Mouse (Mus musculus) neutrophil, adult 5-6 weeks (primary cell): ENCODE measurements at regions not wholly inside any gene's neighbourhood (a gene's known extent, or its start where the extent isn't known, plus 50 kb on each side); places are given as distances from the start of the nearest gene placed in this dataset.

ENCODE experiments used
- ATAC-seq: fragments of 151-379, 151-347 bp; 2 replicates; pipeline ENCODE4 v1.8.0; 2017; ENCODE audit warnings: mild to moderate bottlenecking, moderate TSS enrichment; ENCODE audit not compliant: insufficient number of reproducible peaks, poor library complexity, low FRiP score, severe bottlenecking; ENCODE audit errors: extremely low read depth

DNA sequence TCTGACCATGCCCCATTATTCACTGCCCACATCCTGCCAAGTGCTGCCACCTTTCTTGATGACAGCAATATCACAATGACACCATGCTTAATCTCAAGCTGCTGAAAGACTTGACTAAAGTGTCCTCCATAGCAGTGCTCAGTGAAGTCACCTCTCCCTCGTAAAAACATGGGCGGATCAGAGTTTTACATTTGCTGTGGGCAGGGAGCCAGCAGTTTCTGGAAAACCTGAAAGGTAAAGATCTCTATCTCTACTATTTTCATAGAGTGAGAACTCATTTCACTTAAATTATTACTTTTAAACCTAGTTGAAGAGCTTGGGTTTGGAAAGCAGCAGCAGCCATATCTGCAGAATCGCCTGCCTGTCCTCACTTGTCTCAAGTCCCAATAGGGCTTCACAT is 211.6 kb upstream of the Gmds start:
- no peak for ATAC-seq

DNA sequence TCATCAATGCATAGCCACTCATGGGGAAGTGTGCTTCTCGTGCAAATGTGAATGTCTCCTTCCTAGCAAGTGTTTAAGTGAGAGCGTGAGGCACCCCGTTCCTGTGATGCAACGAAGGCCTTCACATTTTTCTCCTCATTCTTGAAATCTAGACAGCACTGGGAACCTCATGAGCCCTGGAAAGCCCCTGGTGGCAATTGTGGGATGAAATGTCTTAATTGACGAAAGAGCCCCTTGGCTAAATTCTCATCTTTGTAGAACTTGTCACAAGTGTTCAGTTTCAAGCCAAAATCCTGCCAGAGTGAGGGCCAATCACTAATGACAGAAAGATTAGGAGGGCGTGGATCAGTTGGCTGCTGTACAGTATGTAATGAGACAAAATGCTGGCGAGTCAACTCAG is 208.6 kb upstream of the Gmds start:
- no peak for ATAC-seq

DNA sequence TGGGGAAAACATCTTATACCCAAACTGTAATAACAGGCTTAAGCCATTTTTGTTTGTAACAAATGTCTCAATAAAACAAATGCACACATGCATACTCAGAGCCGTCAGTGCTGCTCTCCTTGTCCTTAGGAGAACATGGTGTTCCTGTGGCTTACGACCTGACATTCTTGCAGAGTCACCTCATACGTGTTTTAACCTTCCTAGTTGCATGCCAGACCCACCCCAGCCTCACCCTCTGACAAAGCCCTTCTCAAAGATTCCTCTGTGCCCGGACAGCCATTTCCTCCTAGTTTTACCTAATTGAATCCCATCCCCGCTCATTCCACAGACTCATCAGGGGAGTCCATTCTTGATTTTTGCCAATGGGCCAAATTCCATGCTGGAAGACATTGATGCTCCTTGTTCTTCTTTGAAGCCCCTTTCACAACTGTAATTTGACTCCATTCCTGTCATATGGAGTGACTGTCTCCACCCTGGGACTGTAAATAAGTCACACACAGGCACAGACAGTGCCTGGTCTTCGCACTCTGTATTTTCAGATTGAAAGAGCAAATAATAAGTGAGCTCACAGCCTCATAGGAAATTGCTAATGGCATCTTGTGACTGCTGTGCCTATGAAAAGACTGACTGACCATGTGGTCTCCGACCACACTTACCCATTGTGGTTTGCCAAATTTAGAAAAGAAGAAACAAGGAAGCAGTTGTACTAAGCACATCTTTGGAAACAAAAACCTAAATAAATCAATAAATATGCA is 206.6 kb upstream of the Gmds start:
- no peak for ATAC-seq

DNA sequence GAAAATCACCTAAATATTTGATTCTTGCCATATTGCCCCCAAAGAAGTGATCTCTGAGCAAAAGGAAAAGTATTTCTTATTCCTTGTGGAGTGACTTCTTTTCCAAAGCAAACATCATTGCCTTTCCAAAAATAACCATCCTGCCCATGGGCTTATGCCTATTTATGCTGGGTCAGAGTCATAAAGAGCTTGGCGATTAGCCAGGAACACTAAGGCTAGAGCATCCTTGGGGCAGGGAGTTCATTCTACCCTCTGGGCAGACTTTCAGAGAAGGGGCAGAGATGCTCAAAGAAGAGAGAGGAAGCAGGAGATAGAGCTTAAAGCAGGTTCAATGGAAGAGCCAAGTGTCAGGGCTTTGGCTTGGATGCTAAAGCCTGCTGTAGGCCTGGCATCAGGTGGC is 203.1 kb upstream of the Gmds start:
- ATAC-seq = no peak

DNA sequence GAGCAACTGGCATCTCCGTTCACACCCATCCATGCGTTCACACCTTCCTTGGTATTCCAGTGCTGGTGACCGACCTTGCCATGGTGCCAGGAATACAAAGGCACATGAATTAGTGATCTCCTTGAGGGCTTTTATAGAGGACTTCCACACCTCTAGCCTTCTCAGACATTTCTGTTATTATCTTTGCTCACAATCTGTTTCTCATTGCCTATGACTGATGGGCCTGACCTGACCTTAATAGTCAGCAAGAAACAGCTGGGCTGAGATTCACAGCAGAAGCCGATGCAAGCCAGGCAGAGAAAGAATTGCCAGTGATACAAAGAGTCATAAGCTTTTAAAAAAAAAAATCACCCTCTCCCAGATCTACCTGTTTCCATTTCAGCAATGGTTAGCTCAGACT is 197.7 kb upstream of the Gmds start:
- ATAC-seq = no peak

DNA sequence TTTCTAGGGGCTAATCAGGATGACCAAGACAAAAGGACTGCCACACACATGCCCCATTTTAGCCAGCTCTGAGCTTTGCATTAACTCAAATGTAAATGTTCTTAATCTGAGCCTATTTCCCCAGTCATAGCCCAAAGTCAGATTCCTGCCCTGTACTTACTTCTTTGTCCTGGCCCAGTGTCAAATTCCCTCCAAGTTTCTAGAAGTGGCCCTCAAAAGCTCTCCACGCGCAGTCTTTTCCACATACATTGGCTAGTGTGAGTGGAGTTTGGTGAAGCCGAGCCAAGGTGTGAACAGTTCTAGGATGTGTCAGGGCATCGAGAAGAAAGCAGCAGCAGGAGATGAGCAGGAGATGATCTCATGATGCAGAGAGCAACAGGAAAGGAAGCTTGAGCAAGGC is 197.1 kb upstream of the Gmds start:
- ATAC-seq = no peak

DNA sequence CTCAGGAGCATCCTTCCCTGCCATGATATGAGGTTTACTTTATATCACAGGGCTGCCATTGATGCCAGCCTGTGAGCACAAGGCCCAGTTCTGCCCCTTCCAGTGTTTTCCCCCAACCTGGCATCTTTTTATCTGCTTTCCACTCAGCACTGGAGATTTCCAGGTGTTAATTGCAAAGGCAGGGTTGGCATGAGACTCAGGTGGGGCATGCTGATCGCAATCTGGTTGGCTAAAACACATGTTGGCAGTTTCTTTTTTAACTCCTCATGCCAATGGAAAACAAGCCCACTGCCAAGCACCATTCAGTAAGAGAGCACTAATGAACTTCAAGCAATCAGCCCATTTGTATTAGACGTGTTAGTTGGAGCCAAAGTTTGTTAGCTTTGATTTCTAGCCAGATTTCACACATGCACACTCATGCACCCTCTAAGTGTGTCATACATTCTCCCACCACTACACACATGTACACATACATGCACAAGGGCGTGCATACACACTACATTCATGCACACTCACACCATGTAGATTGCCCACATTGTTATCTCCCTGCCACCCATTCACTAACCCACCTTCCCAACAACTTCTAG is 192.5 kb upstream of the Gmds start:
- no peak for ATAC-seq

DNA sequence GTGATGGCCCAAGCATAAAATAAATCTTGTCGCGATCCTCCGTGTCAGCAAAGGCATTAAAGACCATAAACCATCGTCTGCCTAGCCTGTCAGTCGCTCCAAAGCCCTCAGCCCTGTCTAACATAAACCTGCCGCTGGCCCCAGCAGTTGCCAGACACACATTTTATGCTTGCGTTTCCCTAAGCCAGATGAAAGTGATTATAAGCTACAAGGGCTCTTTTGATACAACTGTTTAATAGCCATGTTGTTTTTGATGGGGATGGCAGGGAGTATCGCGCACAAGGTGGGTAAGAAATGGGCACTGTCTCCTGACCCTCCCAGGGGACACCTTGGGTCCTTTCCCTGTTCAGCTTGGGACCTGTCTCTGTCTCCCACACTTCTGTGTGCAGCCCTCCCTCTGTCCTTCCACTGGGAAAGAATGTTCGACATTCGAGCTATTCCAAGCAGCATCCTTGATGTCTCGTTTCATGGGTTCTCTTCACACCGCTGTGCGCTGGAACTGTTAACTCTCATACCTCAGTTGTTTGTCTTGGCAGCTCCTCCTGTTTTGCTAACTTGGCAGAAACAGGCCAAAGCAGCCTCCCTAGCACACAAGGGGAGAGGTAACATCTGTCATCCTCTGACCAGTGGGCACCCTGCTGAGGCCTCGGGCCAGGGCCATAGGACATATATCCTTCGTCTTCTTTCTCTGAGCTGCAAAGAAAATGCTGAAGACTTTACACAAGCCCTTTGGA is 180.2 kb upstream of the Gmds start:
- ATAC-seq = no peak

DNA sequence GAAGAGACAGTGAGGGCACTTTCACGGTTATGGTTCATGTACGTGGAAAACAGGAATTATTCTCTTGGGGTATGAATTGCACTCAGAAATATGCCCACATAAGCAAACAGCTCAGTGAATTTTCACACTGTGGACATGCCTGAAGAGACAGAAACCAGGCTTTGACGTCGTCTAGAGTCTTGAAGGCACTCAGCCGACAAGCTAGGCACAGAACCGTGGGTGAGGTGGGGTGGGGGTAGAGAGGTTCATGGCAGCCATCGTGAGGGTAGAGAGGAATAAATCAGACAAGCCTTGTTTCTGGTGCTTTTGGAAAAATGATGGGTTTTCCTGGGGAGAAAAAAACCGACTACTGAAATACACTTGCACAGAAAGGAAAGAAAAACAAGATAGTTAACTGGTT is 179.0 kb upstream of the Gmds start:
- ATAC-seq = no peak

DNA sequence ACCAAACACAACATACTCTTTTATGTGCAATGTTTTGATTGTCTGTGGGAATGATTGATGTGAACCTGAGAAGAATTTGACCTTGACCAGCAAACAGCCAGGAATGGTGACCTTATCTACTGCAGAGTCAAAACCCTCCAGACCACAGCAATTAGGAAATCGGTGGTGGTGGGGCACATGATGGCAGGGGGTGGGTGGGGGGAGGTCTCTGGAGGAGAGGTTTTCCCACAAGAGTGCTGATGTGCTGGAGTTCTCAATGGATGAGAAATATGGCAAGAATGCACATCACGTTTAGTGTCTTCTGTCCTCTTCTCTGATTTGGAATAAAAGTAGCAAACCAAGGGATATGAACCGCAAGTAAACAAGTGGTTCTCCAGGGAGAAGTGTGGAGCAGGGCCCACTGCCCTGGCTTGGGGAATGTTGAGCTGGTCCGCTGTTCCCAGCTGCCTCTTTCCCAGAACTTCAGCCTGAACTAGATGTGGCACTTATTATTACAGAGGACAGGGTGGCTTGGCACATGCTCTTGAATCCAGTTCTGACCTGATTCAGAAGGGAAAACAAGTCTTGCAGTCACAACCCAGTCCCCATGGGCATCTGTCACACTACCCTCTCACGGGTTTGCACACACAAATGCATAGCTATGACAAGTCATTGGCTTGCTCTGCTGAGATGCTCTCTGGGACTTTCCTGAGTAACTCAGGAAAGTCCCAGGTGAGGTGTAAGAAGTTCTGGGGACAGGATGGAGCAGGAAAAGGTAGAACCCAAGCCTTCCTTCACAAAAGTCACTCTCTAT is 170.9 kb upstream of the Gmds start:
- ATAC-seq = no peak

DNA sequence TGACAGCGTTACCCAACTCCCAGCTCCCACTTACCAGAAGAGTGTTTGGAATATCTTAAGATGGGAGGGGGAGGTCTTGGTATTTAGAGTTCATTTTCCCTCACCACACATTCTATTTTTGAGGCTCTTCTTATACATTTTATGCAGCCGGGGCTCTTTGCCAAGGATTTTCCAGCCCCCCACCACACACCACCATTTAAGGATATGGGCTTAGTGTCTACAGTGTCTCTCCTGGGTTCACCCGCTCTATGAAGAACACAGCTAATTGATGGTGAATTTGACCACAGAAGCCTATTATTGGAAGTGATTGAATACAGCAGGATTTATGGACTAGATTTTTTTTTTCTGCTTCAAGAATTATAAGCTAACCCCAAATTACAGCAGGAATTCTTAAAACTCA is 169.9 kb upstream of the Gmds start:
- ATAC-seq = no peak

DNA sequence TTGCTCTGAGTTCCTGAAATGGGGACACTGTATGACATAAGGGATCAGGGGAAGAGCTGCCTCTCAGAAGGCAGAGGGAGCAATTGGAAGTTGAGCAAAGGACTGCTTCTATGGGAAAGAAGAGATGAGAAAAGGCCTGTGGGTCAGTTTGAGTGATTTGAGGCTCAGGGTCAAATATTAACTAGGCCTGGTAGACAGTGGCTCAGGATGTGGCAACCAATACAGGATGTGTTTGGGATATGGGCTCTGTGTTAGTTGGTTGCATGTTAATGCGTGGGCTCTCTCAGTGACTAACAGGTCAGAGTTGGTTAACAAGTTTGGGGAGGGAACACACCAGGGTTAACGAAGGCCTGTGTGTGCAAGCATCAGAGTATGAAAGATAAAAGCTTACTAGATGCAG is 169.3 kb upstream of the Gmds start:
- ATAC-seq = no peak

DNA sequence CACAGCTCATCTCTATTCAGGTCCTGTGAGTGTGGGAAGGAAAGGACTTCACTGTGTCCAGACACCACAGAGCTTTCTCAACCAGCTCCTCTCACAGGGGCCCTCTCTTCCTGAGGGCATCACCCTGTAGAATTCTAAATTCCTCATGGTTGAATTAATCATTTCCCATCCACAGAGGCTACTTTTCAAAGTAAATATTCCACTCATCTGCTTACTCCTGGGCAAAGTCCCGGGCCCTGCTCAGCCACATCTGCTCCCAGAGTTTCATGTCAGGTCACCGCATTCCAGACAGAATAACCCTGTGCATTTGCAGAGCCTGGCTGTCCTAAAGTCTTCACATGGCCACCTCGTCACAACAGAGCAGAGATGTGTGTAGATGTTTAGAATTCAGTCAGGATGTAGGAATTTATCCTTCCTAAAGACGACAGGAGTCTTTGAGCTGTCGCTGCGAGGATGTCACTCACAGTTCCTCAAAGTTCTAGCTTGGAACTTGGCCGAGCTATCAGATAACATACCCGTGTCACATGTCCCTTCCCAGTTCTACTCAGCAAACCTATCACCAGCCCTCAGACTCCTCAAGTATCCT is 159.8 kb upstream of the Gmds start:
- ATAC-seq = no peak

DNA sequence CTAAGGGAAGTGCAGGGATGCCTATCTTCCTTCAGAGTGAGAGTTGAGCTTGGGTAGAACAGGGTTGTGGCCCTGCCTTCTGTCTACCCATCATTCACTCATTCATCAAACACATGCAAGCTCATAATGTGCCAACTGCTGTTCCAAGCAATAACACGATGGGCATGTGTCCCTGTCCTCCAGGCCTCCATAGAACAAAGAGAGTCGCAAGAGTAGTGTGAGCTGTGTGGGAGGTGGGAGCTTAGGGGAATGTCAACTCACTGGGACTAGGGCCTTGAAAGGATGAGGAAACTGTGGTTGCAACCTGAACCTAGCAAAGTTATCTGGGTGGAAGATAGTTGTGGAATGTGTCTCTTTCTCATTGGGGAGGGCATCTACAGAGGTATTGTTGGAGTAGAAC is 157.7 kb upstream of the Gmds start:
- no peak for ATAC-seq

DNA sequence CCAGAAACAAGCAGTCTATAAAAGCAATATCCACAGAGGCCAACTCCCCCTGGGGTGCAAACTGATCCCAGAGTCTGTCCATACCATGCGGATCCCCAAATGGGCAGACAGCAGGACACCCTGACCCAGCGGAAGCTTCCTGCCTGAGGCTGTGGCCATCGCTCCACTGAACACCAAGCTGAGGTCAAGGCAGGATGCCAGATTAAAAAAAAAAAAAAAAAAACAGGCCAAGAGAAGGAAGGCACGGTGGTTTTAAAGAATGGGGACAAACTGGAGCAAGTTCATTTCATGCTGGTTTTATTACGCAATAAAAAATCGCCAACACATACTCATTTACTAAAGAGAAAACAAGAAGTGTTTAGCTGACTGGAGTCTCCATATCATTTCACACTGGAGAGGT is 156.5 kb upstream of the Gmds start:
- ATAC-seq = no peak

DNA sequence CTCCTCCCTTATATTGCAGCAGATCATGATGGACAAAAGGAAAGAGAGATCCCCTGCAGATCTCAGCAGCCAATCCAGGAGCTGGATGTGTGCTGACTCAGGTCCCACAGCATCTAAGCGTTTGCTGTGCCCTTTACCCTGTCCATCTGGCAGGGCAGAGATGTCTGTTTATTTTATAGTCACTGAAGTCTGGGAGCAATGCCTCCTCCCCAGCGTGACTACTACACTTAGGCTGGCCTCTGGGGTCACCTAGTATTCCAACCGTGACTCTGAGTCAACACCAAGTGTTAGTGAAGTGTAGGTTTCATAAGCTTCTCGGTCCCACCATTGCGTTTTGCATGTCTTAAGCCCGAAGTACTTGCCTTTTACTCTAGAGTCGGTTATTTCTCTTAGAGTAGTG is 155.3 kb upstream of the Gmds start:
- no peak for ATAC-seq

DNA sequence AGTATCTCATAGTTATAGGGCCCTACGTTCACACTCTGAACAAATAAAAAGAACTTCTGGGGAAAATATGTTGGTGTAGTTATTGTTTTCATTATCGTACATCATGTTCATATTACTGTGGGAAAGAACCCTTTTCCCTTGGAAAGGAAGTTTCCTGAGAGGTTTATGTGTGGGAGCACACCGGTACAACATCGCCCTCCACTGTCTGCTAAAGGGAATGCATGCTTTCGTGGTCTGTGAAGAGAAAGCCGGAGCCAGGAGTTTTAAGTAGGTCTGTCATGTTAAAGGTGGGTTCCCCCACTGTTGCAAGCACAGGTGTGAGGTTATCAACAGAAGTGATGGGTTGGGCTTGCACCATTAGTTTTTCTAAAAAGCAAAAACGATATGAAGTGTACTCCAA is 154.8 kb upstream of the Gmds start:
- no peak for ATAC-seq

DNA sequence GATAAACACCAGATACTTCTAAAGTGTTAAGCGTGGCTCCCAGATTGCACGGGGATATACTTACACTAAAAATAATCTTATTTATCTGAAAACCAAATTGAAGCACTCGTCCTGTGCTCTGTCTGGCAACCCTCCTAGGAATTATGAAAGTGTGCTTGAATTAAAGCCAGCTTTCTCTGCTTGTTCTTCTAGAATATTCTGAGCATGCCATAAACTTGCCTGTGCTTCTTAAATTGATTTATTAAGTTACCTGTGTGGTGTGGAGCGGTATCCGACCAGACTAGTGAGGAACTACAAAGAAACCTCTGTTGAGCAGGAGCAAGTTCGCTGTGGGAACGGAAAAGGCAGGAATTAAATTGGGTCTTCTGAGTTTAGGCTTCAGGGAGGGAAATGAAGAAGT is 154.0 kb upstream of the Gmds start:
- no peak for ATAC-seq

DNA sequence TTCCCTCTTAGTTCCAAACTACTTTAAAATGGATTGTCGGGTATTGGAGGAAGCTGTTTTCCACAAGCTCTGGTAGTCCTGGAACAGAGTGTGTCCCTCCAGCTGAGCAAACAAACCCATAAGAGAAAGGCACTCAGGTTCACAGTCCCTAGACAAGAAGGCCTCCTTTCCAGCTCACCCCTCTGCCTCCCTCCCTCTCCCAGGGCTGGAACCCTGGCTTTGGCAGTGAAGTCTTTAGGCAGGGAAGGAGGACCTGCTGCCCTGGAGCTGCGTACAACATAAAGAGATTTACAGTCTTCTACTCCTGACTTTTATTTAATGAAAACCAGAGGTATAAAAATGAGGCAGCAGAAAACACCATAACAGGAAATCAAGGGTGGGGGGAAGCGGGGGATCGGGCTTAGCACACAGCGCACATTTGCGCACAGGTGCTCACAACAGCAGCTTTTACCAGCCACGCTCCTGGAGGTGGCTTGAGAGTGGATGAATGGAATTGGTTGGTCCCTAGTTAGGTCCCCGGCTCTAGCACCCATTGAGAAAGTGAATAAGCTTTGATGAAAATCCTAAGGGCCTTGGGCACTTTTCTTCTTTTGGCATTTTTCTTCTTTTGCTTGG is 143.0 kb upstream of the Gmds start:
- no peak for ATAC-seq
